Mouse (Mus musculus): Measurements from ENCODE around the gene Msl1.

DNA sequence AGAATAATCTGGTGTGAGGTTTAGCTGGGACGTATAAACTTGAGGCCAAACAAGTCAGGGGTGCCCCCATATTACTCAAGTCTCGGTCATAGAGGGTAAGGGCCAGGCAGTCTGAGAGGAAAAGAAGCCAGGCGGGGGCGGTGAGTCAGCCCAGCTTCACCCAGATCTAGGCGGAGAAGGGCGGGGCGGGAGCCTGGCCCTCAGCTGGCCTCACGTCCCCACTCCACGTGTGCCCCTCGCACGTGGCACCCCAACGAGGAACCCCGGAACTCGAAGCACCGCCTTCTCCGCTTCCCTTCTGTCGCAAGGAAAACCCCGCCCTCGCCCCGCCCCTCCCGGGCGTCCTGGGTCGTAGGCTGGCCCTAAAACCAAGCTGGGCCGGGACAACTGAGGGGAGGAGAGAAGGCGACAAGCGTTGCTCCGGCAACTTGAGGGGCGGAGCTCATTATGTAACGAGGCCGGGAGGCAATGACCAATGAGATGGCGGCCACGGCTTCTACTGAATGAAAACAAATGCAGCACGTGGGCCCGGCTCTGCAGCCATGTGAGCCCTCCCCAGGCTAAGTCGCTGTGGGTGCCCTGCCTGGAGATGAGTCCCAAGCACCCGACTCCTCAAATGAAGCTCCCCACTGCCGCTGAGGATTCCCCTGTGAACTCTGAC, 21.6 kb upstream of the Msl1 start:
- no peak; the same call in 1 of the 2 replicates for TF ChIP-seq POLR2A (IDR thresholded peaks at IDR 0.05; ENCODE audit: insufficient read depth, low read depth, low read length)
- no peak for TF ChIP-seq CTCF (IDR thresholded peaks at IDR 0.05; ENCODE audit: insufficient read depth, low read depth, low read length)

Measured in olfactory bulb, adult 2 months (tissue).